Mouse (Mus musculus) T-helper 2 cell (primary cell): ENCODE data around the gene Scarf2.

Experiments used
- in situ Hi-C: fragments of 300-600 bp; cut with MboI, MseI; formaldehyde crosslinking; loops from one replicate; pipeline ENCODE4 v1.15.1; 2025; ENCODE audit warnings: high pct_unique_total_duplicates

The Scarf2 gene

GRCm38 (mm10) chr16:17830385-17831178 is 33.5 kb downstream of the Scarf2 start:
- in situ Hi-C loops: no loop called here

GRCm38 (mm10) chr16:17831781-17832180 is 34.7 kb downstream of the Scarf2 start:
- in situ Hi-C loops: no loop called here

GRCm38 (mm10) chr16:17832821-17833220 is 35.7 kb downstream of the Scarf2 start, which contains the start of gene B830017H08Rik:
TSS of gene B830017H08Rik (plus strand) at chr16:17833121.
- in situ Hi-C loops: no loop called here

GRCm38 (mm10) chr16:17833321-17833680 is 36.2 kb downstream of the Scarf2 start:
- in situ Hi-C loops: no loop called here

- in situ Hi-C loops: no loop called here
Observed at GRCm38 (mm10) chr16:17833681-17834399, 36.8 kb downstream of the Scarf2 start.

- in situ Hi-C loops: no loop called here
Observed at GRCm38 (mm10) chr16:17834543-17834942, 37.5 kb downstream of the Scarf2 start.

GRCm38 (mm10) chr16:17835481-17835880 is 38.4 kb downstream of the Scarf2 start:
- in situ Hi-C loops: no loop called here

GRCm38 (mm10) chr16:17838051-17838450 is 41.0 kb downstream of the Scarf2 start, which contains the start of gene Car15:
TSS of gene Car15 (minus strand) at chr16:17838364.
- in situ Hi-C loops: no loop called here

GRCm38 (mm10) chr16:17839976-17840375 is 42.9 kb downstream of the Scarf2 start:
- in situ Hi-C loops: no loop called here

GRCm38 (mm10) chr16:17842437-17842836 is 45.4 kb downstream of the Scarf2 start:
- in situ Hi-C loops: no loop called here

GRCm38 (mm10) chr16:17843701-17844365 is 46.8 kb downstream of the Scarf2 start:
- in situ Hi-C loops: no loop called here

- in situ Hi-C loops: no loop called here
Observed at GRCm38 (mm10) chr16:17848431-17848830, 51.3 kb downstream of the Scarf2 start.

- in situ Hi-C loops: no loop called here
Observed at GRCm38 (mm10) chr16:17848928-17849327, 51.8 kb downstream of the Scarf2 start.

- in situ Hi-C loops: no loop called here
Observed at GRCm38 (mm10) chr16:17849486-17849885, 52.4 kb downstream of the Scarf2 start.

- in situ Hi-C loops: no loop called here
Observed at GRCm38 (mm10) chr16:17851331-17851730, 54.2 kb downstream of the Scarf2 start.

- in situ Hi-C loops: no loop called here
Observed at GRCm38 (mm10) chr16:17851860-17852259, 54.8 kb downstream of the Scarf2 start.

GRCm38 (mm10) chr16:17853263-17853662 is 56.2 kb downstream of the Scarf2 start:
- in situ Hi-C loops: no loop called here

GRCm38 (mm10) chr16:17857157-17857556 is 60.1 kb downstream of the Scarf2 start:
- in situ Hi-C loops: no loop called here
